Mouse (Mus musculus) neural tube, embryonic 15.5 days (tissue): ENCODE results near the gene Tppp3. TPM values are rescaled to one million over a fixed set of nuclear protein-coding genes. Genes with fewer than 3 reads are reported as not detected.

ENCODE experiments used
- ATAC-seq: fragments of 200-750 bp; cut with Nextera tagmentation; 2 replicates; pipeline ENCODE4 v1.8.0; 2017; ENCODE audit warnings: mild to moderate bottlenecking, moderate TSS enrichment, moderate library complexity; ENCODE audit not compliant: low FRiP score
- H3K27ac ChIP-seq: fragments of 300-500 bp; sonication (generic); replicated peaks from 2 replicates; pipeline ENCODE4 v1.5.1; 2015; ENCODE audit warnings: mild to moderate bottlenecking, inconsistent platforms
- H3K27me3 ChIP-seq: fragments of 300-500 bp; sonication (generic); replicated peaks from 2 replicates; pipeline ENCODE4 v1.6.1; 2015; ENCODE audit warnings: inconsistent platforms
- H3K36me3 ChIP-seq: fragments of 300-500 bp; sonication (generic); 2 replicates; pipeline ENCODE4 v1.6.1; 2015; ENCODE audit warnings: inconsistent platforms
- H3K4me1 ChIP-seq: fragments of 300-500 bp; sonication (generic); 2 replicates; pipeline ENCODE4 v1.6.1; 2015; ENCODE audit warnings: inconsistent platforms
- H3K4me2 ChIP-seq: fragments of 300-500 bp; sonication (generic); 2 replicates; pipeline ENCODE4 v1.6.1; 2015; ENCODE audit warnings: inconsistent platforms, mild to moderate bottlenecking, moderate library complexity
- H3K4me3 ChIP-seq: fragments of 300-500 bp; sonication (generic); replicated peaks from 2 replicates; pipeline ENCODE4 v1.5.1; 2015; ENCODE audit warnings: mild to moderate bottlenecking, inconsistent platforms
- H3K9ac ChIP-seq: fragments of 300-500 bp; sonication (generic); replicated peaks from 2 replicates; pipeline ENCODE4 v1.6.1; 2015; ENCODE audit warnings: mild to moderate bottlenecking, inconsistent platforms
- H3K9me3 ChIP-seq: fragments of 300-500 bp; sonication (generic); replicated peaks from 2 replicates; pipeline ENCODE4 v1.6.1; 2016; ENCODE audit warnings: inconsistent platforms
- WGBS: fragments of 180-500 bp; shearing (Covaris S2); methylation state at CpG from one replicate; pipeline ENCODE4 v1.1.7; 2015; ENCODE audit warnings: mixed read lengths; 5-methylcytosine and 5-hydroxymethylcytosine counted together
- polyA plus RNA-seq: library from polyadenylated mRNA; unstranded; fragments of >200 nt; fragmentation: Nextera tagmentation; extraction: Ambion mirVana; gene quantifications from 2 replicates; pipeline ENCODE4 v1.2.1, GENCODE M21; 2015

The Tppp3 gene
- polyA plus RNA-seq, 1 experiment from 2014 or later, result 288 TPM

DNA sequence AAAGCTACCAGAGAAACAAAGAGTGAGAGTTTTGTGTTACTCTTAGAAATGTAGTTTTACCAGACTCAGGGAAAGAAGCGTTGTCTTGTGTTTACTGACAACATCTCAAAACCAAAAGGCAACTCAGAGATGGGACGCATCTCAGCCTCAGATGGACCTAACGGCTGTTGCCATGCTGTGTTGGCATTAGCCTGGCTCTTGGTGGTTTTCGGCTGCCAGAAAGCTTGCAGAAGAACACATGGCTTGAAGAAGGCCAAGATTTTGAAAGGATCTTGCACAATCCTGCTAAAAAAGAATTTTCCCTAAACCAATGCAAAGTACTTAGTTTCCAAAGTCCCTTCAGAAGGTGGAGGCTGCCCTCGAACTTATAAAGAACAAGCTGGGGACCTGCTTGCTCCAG lies 28.7 kb downstream of the Tppp3 start:
- ATAC-seq, result no peak
- Histone ChIP-seq H3K4me3 (no peak overlapping the region), H3K27me3 (no peaks in the 10 kb centered on the region), H3K4me1 (peaks cover 15% of the 10 kb centered on the region), H3K4me2 (no peak overlapping the region), H3K9ac (no peak overlapping the region), H3K36me3 (no peaks in the 10 kb centered on the region), H3K27ac (no peak overlapping the region), H3K9me3 (no peaks in the 10 kb centered on the region)
- 95% methylated on average over 5 of the region's 5 CpGs for WGBS

DNA sequence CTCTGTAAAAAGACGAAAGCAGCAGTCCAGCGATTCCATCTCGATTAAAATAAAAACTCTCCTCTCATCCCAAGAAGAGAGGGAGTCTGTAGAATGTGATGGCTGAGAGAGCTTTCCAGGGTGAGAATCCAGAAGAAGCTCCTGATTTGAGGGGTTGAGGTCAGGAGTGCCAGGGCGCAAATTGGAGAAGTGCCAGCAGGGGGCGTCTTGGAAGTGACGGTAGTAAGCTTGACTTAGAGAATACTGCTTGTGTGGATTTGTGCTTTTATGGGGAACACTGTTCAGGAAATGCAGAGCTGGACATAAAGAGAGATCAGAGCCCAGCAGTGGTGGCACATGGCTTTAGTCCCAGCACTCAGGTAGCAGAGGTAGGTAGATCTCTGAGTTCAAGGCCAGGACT lies 29.9 kb downstream of the Tppp3 start:
- no peak for ATAC-seq
- no peak overlapping the region for H3K27ac ChIP-seq
- H3K27me3 ChIP-seq, result no peaks in the 10 kb centered on the region
- no peak overlapping the region for H3K4me3 ChIP-seq
- H3K9me3 ChIP-seq, result no peaks in the 10 kb centered on the region
- no peak overlapping the region for H3K9ac ChIP-seq
- no peak overlapping the region for H3K4me2 ChIP-seq
- H3K4me1 ChIP-seq, result peaks cover 15% of the 10 kb centered on the region
- WGBS, result 10% methylated on average over 6 of the region's 6 CpGs
- H3K36me3 ChIP-seq, result no peaks in the 10 kb centered on the region

DNA sequence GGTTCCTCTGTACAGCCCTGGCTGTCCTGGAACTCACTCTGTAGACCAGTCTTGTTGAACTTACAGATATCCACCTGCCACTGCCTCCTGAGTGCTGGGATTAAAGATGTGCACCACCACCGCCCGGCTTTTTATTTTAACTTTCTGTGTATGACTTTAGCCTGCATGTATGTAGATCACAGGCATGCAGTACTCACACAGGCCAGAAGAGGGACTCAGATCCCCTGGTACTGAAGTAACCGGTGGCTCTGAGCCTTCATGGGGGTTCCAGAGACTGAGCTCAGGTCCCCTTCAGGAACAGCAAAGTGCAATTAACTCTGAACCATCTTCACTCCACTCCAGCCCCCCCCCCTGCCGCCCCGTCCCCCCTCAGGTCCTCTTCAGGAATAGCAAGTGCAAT lies 32.5 kb downstream of the Tppp3 start:
- no peak overlapping the region for H3K27ac ChIP-seq
- no peaks in the 10 kb centered on the region for H3K9me3 ChIP-seq
- ATAC-seq, result no peak
- H3K4me2 ChIP-seq, result no peak overlapping the region
- H3K4me1 ChIP-seq, result peaks cover 2% of the 10 kb centered on the region; the same call in 1 of the 2 replicates
- H3K27me3 ChIP-seq, result no peaks in the 10 kb centered on the region
- WGBS, result 55% methylated on average over 5 of the region's 5 CpGs
- H3K9ac ChIP-seq, result no peak overlapping the region
- H3K4me3 ChIP-seq, result no peak overlapping the region
- no peaks in the 10 kb centered on the region for H3K36me3 ChIP-seq

DNA sequence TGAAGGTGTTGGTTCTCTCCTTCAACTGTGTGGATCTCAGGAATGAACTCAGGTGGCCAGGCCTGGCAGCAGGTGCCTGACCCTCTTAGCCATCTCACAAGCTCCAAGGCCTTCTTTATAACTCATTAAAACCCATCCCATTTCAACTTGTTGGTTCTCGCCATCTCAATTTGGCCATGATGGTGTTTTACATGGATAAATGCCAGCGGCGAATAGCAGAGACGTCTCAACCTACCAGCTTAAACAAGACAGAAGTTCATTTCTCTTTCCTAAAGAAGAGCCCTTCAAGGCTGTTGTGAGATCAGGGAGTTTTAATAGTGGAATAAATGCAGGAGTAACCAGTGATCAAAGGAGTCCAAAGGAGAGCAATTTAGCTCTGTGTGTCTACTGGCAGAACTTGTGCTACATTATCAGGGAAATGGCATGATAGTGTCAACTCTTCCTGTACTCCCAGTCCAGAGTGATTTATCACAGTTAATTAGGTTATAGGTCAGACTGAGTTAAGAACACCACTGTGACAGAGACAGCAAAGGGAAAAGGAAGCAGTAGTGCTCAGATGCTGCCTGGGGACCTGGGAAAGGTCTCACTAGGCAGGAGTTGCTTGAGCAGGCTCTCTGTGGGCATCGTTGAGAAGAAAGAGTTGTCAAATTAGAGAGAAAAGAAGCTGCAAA lies 34.1 kb downstream of the Tppp3 start:
- H3K4me2 ChIP-seq, result no peak overlapping the region
- no peak for ATAC-seq

DNA sequence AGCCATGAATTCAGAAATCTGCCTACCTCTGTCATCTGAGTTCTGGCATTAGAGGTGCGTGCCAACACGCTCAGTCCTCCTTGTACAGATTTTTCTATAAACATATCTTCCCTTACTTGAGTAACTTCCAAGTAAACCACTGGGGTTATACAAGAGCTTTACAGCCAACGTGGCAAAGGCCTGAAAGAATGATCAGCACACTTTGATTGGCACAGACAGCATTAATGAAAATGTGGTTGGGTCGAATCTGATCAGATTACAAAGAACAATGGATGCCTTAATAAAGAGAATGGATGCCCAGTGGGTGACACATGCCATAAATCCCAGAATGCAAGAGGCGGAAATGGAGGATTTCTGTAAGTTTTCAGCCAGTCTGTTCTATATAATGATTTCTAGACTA lies 35.1 kb downstream of the Tppp3 start:
- no peaks in the 10 kb centered on the region for H3K36me3 ChIP-seq
- 75% methylated on average over 5 of the region's 5 CpGs for WGBS

More for the DNA sequence above, 34.1 kb downstream of the Tppp3 start:
- H3K4me1 ChIP-seq, result peaks cover 14% of the 10 kb centered on the region
- H3K27me3 ChIP-seq, result no peaks in the 10 kb centered on the region
- no peak overlapping the region for H3K27ac ChIP-seq
- H3K4me3 ChIP-seq, result no peak overlapping the region
- WGBS, result 86% methylated on average over 5 of the region's 5 CpGs
- no peak overlapping the region for H3K9ac ChIP-seq
- H3K36me3 ChIP-seq, result no peaks in the 10 kb centered on the region
- no peaks in the 10 kb centered on the region for H3K9me3 ChIP-seq

DNA sequence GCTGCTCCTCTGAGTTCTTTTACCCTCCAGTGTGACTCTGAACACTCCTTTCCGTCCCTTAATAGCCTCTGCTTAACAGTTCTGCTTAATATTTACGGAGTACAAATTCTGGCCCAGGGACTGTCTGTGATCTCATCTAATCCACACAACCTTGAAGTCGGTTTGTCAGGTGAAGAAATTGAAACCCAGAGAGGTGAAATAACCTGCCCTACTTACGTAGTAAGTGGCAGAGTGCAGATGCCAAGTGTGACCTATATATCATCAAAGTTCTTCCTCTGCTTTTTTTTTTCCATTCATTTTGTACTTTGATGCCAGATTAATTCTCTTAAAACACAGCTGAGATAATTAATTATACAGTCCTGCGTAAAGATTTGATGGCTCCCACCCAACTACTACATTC lies 37.2 kb downstream of the Tppp3 start:
- peaks cover 22% of the 10 kb centered on the region for H3K4me1 ChIP-seq
- H3K27ac ChIP-seq, result no peak overlapping the region
- no peaks in the 10 kb centered on the region for H3K27me3 ChIP-seq
- no peak for ATAC-seq
- no peaks in the 10 kb centered on the region for H3K36me3 ChIP-seq
- H3K4me3 ChIP-seq, result no peak overlapping the region
- WGBS, result 63% methylated on average over 5 of the region's 5 CpGs
- H3K9me3 ChIP-seq, result no peaks in the 10 kb centered on the region
- no peak overlapping the region for H3K9ac ChIP-seq
- H3K4me2 ChIP-seq, result no peak overlapping the region

More for the DNA sequence above, 35.1 kb downstream of the Tppp3 start:
- no peak overlapping the region for H3K27ac ChIP-seq
- H3K9ac ChIP-seq, result no peak overlapping the region
- H3K4me1 ChIP-seq, result peaks cover 23% of the 10 kb centered on the region
- H3K9me3 ChIP-seq, result no peaks in the 10 kb centered on the region
- H3K4me2 ChIP-seq, result no peak overlapping the region
- H3K27me3 ChIP-seq, result no peaks in the 10 kb centered on the region
- no peak for ATAC-seq
- H3K4me3 ChIP-seq, result no peak overlapping the region

DNA sequence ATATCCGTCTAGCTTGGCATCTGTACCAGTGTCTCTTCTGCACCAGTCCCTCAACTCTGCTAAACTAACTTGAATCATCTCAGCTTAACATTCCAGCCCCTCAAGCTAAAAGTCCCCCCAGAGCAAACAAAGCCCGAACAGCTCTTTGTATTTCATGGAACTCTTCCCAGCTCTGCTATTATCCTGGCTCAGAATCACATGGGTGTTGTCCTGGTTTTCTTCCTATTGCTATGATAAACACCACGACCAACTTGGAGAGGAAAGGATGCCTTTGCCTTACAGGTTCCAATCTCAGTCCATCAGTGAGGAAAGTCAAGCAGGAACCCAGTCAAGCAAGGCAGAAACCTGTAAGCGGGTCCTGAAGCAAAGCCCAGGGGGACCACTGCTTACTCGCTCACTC lies 37.8 kb downstream of the Tppp3 start:
- no peak for ATAC-seq
- WGBS, result 36% methylated on average over 5 of the region's 5 CpGs
- H3K4me3 ChIP-seq, result no peak overlapping the region
- H3K4me1 ChIP-seq, result peaks cover 22% of the 10 kb centered on the region
- no peak overlapping the region for H3K9ac ChIP-seq
- no peaks in the 10 kb centered on the region for H3K27me3 ChIP-seq
- H3K27ac ChIP-seq, result no peak overlapping the region
- no peaks in the 10 kb centered on the region for H3K36me3 ChIP-seq
- no peak overlapping the region for H3K4me2 ChIP-seq
- no peaks in the 10 kb centered on the region for H3K9me3 ChIP-seq

DNA sequence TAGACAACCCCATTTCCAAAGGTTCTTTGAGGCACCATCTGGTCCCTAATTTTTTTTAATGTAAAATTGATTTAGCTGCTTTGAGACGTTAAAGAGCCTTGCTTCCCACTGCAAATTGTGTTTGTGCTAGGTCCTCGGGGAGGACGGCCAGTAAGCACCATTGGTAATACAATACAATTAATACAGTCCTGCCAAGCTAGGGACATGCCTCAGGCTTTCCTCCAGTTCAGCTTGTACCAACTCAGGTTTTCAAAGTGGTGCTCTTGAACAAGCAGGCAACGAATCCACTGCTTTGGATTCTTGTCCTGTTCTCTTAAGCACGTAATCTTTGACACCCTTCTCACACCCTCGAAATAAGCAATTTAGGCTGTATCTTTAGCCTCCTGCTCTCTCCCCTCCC lies 38.3 kb downstream of the Tppp3 start:
- no peak overlapping the region for H3K27ac ChIP-seq
- WGBS, result 28% methylated on average over 6 of the region's 6 CpGs
- no peak overlapping the region for H3K4me3 ChIP-seq
- no peaks in the 10 kb centered on the region for H3K27me3 ChIP-seq
- no peaks in the 10 kb centered on the region for H3K9me3 ChIP-seq
- H3K9ac ChIP-seq, result no peak overlapping the region
- H3K4me1 ChIP-seq, result peaks cover 22% of the 10 kb centered on the region
- no peak for ATAC-seq
- H3K36me3 ChIP-seq, result no peaks in the 10 kb centered on the region
- no peak overlapping the region for H3K4me2 ChIP-seq

DNA sequence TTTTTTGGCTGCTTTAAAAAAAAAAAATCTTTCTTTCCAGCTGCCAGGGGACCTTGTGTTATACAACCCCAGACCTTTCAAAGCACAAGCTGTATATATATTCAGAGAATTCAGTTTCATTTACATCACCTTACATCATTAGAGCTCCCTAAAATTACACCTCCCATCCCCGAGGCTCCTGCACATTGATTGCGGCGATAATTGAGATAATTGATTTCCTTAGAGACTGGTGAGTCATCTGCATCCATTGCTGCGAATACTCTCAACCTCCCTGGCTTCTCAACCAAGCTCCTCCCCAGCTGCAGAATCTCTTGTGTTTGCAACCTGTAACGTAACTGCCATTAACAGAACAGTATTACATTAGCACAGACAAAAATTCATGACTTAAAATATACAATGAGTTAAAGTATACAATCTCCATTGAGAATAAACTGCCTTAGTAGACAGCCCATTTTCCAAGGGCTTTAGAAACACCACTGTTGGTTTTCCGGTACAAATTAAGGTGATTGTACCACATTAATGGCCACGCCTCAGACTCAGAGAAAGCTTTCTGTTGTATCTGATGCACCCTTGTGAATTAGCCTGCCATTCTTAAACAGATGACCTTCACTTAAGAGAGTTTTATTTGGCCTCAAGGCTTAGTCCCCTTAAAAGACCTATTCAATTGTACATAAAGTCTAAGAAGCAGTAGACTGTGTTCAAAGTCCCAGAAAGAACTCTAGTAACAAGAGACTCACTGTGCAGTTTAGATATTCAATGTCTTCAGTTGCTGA lies 39.4 kb downstream of the Tppp3 start:
- Histone ChIP-seq H3K36me3 (no peaks in the 10 kb centered on the region), H3K4me1 (peaks cover 22% of the 10 kb centered on the region), H3K4me3 (no peak overlapping the region), H3K27me3 (no peaks in the 10 kb centered on the region), H3K9ac (no peak overlapping the region), H3K9me3 (no peaks in the 10 kb centered on the region), H3K4me2 (no peak overlapping the region), H3K27ac (no peak overlapping the region)
- ATAC-seq, result no peak
- WGBS, result 24% methylated on average over 7 of the region's 7 CpGs

DNA sequence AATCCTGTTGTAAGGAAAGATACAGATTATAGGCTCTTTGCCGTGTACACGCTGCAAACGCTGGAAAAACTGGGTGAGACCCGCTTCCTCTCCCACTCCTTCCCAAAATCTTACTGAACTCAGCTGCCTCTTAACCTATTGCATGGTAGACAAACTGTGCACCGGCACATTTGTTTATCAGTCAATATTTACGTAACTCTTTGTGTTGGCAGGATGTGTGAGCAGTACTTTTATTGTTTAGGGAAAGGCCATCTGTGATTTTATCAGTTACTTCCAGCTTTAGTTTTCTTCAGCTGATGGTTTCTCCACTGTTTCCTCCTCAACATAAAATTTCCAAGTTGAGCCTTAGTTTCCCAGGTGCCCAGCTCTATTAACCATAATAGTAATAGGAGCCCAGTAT lies 44.4 kb downstream of the Tppp3 start:
- H3K4me2 ChIP-seq, result no peak overlapping the region
- H3K9me3 ChIP-seq, result no peaks in the 10 kb centered on the region
- peaks cover 7% of the 10 kb centered on the region for H3K4me1 ChIP-seq
- no peak for ATAC-seq
- H3K9ac ChIP-seq, result no peak overlapping the region
- WGBS, result 75% methylated on average over 6 of the region's 6 CpGs
- H3K27me3 ChIP-seq, result no peaks in the 10 kb centered on the region
- no peak overlapping the region for H3K27ac ChIP-seq
- no peak overlapping the region for H3K4me3 ChIP-seq
- H3K36me3 ChIP-seq, result no peaks in the 10 kb centered on the region

DNA sequence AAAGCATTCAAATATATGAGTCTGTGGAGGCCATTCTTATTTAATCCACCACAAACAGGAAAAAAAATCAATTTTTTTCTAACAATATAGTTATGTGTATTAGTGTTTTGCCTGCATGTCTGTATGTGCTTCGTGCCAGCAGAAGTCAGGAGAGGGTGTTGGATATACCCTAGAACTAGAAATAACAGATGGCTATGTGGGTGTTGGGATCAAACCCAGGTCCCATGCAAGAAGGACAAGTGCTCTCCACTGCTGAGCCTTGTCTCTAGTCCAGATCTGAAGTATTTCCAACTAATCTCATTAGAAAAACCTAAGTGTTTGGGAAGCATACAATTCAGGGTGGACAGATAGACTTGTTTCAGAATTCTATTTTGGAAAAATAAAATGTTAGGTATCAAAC lies 49.3 kb downstream of the Tppp3 start:
- Histone ChIP-seq H3K4me2 (no peak overlapping the region), H3K4me1 (no peaks in the 10 kb centered on the region), H3K4me3 (no peak overlapping the region), H3K36me3 (no peaks in the 10 kb centered on the region), H3K9me3 (no peaks in the 10 kb centered on the region), H3K9ac (no peak overlapping the region), H3K27me3 (no peaks in the 10 kb centered on the region), H3K27ac (no peak overlapping the region)
- 79% methylated on average over 1 of the region's 1 CpGs for whole genome bisulfite sequencing
- no peak for ATAC-seq

DNA sequence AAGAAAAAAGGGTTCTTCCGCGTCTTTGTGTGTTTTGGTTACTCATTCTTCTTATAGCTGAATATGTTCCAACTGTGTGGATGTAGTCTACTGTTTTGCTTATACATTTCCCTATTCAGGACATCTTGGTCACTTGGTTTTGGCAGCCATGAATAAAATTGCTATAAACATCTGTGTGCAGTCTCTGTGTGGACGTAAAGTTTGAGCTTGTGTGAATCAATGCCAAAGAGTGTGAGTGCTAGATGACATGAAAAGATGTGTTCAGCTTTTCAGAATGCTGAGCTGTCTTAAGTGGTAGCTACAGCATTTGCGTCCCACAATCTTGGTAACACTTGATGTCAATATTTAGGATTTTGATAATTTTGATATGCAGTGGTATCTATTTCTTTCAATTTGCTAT lies 51.5 kb downstream of the Tppp3 start:
- no peak overlapping the region for H3K4me2 ChIP-seq
- no peak for ATAC-seq
- no peak overlapping the region for H3K9ac ChIP-seq
- no peaks in the 10 kb centered on the region for H3K9me3 ChIP-seq
- 88% methylated on average over 4 of the region's 4 CpGs for WGBS
- H3K4me3 ChIP-seq, result no peak overlapping the region
- H3K27me3 ChIP-seq, result no peaks in the 10 kb centered on the region
- H3K36me3 ChIP-seq, result no peaks in the 10 kb centered on the region
- no peaks in the 10 kb centered on the region for H3K4me1 ChIP-seq
- H3K27ac ChIP-seq, result no peak overlapping the region
